ENCODE assay signal across 13 mouse cellular contexts in the genomic region with DNA sequence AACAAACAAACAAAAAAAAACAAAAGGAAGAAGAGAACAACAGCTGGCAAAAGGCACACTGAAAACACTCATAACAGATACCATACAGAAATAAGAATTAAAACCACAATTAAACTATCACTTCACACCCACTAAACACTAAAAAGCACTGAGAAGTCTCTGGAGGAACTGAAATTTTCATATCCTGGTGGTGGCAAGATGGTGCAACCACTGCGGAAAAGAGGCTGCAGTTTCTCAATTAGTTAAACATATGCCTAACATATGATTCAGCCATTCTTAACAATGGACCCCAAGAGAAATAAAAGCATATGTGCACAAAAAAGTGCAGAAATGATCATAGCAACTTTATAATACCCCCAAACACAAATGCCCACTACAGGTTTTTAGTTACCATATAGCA. TPM values are rescaled to one million over a fixed set of nuclear protein-coding genes. Genes with fewer than 3 reads are reported as not detected.
DNase-seq lines count a peak whose midpoint lies in the region; ATAC-seq and TF ChIP-seq lines count a peak whose summit lies in the region.
"Had no signal": no experiment of that assay in that cellular context is flagged by ENCODE, and none has a peak within 500 bp of the region (broad histone marks: within the 10 kb centered on the region; RNA-seq: fewer than 3 reads in every experiment).

No protein-coding gene starts in this region.

- H3K9ac ChIP-seq in liver, embryonic 13.5 days = no peak overlapping the region
- H3K9ac ChIP-seq in hindbrain, embryonic 15.5 days = no peak overlapping the region
- H3K9ac ChIP-seq: liver, embryonic 15.5 days had no signal

- no peaks in the 10 kb centered on the region for H3K9me3 ChIP-seq in liver, embryonic 13.5 days (replicated peaks)
- H3K9me3 ChIP-seq in forebrain, embryonic 10.5 days = no peaks in the 10 kb centered on the region; the same call in 1 of the 2 replicates
- no peaks in the 10 kb centered on the region for H3K9me3 ChIP-seq in hindbrain, embryonic 15.5 days
- H3K9me3 ChIP-seq: liver, embryonic 15.5 days had no signal

- no peak overlapping the region for H3K4me2 ChIP-seq in liver, embryonic 13.5 days
- H3K4me2 ChIP-seq in hindbrain, embryonic 15.5 days = peak overlapping the region; percentile 25
- H3K4me2 ChIP-seq: liver, embryonic 15.5 days had no signal

- peaks cover 31% of the 10 kb centered on the region for H3K4me1 ChIP-seq in liver, embryonic 13.5 days (replicated peaks)
- peaks cover 42% of the 10 kb centered on the region for H3K4me1 ChIP-seq in forebrain, embryonic 10.5 days
- peaks cover 44% of the 10 kb centered on the region for H3K4me1 ChIP-seq in hindbrain, embryonic 15.5 days (replicated peaks)
- H3K4me1 ChIP-seq in cerebellum, adult 2 months (ENCODE audit: control insufficient read depth, insufficient read depth, low read length) = peaks cover 4% of the 10 kb centered on the region; the same call in 1 of the 2 replicates

- TF ChIP-seq POLR2A in cerebellum, adult 2 months (IDR thresholded peaks at IDR 0.05; ENCODE audit: borderline replicate concordance, insufficient read depth, low read length) = no peak

- no peak for ATAC-seq in liver, embryonic 13.5 days (ENCODE audit: low read depth)
- no peak for ATAC-seq in hindbrain, embryonic 15.5 days (ENCODE audit: low FRiP score, low read depth)
- 0 out of 2 replicates have a peak, but pooled peaks have one; percentile 37 for ATAC-seq in monocyte, adult 5-6 weeks (replicated peaks; ENCODE audit: insufficient number of reproducible peaks, low FRiP score, low TSS enrichment, poor library complexity, severe bottlenecking)

- 74% methylated on average over 1 of the region's 1 CpGs for WGBS in liver, embryonic 13.5 days (ENCODE audit: insufficient replicate concordance)
- 95% methylated on average over 1 of the region's 1 CpGs for WGBS in forebrain, embryonic 10.5 days
- 71% methylated on average over 1 of the region's 1 CpGs for WGBS in hindbrain, embryonic 15.5 days
- 93% methylated on average over 1 of the region's 1 CpGs for WGBS in cerebellum, adult 2 months

- no peaks in the 10 kb centered on the region for H3K27me3 ChIP-seq in liver, embryonic 13.5 days
- no peaks in the 10 kb centered on the region for H3K27me3 ChIP-seq in forebrain, embryonic 10.5 days (ENCODE audit: poor library complexity, severe bottlenecking)
- H3K27me3 ChIP-seq in hindbrain, embryonic 15.5 days = no peaks in the 10 kb centered on the region
- H3K27me3 ChIP-seq in cerebellum, adult 2 months (ENCODE audit: control insufficient read depth, insufficient read depth, low read length) = no peaks in the 10 kb centered on the region
- H3K27me3 ChIP-seq: liver, embryonic 15.5 days had no signal

- peak overlapping the region; percentile 47; the same call in 1 of the 2 replicates for H3K27ac ChIP-seq in liver, embryonic 13.5 days
- H3K27ac ChIP-seq in forebrain, embryonic 10.5 days = no peak overlapping the region
- H3K27ac ChIP-seq in hindbrain, embryonic 15.5 days (replicated peaks) = no peak overlapping the region
- H3K27ac ChIP-seq in cerebellum, adult 2 months (ENCODE audit: insufficient read depth, low read length) = no peak overlapping the region
- H3K27ac ChIP-seq: liver, embryonic 15.5 days had no signal

- no peaks in the 10 kb centered on the region for H3K36me3 ChIP-seq in liver, embryonic 13.5 days
- peaks cover 47% of the 10 kb centered on the region for H3K36me3 ChIP-seq in forebrain, embryonic 10.5 days (replicated peaks)
- no peaks in the 10 kb centered on the region for H3K36me3 ChIP-seq in hindbrain, embryonic 15.5 days
- H3K36me3 ChIP-seq: liver, embryonic 15.5 days had no signal

- no peak for DNase-seq in liver, embryonic 13.5 days
- no peak for DNase-seq in liver
- no peak for DNase-seq in forebrain, embryonic 10.5 days (ENCODE audit: extremely low spot score, low spot score)
- no peak for DNase-seq in cerebellum, adult 2 months
- no peak for DNase-seq in cerebellum, postnatal 14 days
- DNase-seq in cerebellum, postnatal 4 days (ENCODE audit: low spot score in 2 of 2) = no peak
- DNase-seq: cerebellum, adult 9-10 months; heart, postnatal 14 days; kidney, adult 18-20 months; retina, postnatal 1 day had no signal

- no peak overlapping the region for H3K4me3 ChIP-seq in liver, embryonic 13.5 days (replicated peaks)
- H3K4me3 ChIP-seq in forebrain, embryonic 10.5 days = peak overlapping the region; percentile 0; the same call in 1 of the 2 replicates
- no peak overlapping the region for H3K4me3 ChIP-seq in hindbrain, embryonic 15.5 days
- no peak overlapping the region for H3K4me3 ChIP-seq in cerebellum, adult 2 months (replicated peaks; ENCODE audit: insufficient read depth, low read depth, low read length)
- H3K4me3 ChIP-seq: liver, embryonic 15.5 days had no signal

- no peak for TF ChIP-seq CTCF in cerebellum, adult 2 months (IDR thresholded peaks at IDR 0.05; ENCODE audit: borderline replicate concordance, insufficient read depth, low read depth, low read length)

RNA-seq across cellular contexts. Expression of a gene that starts 5.0 kb away (rescaled TPM):
- 8.1 and 8.7 TPM in 2 replicates for polyA plus RNA-seq in liver, embryonic 13.5 days (2015; fragmentation: Nextera tagmentation; extraction: Ambion mirVana)
- polyA plus RNA-seq in forebrain, embryonic 10.5 days (2016; fragmentation: Nextera tagmentation; extraction: Ambion mirVana) = 232 and 240 TPM in 2 replicates
- 218 and 222 TPM in 2 replicates for polyA plus RNA-seq in hindbrain, embryonic 15.5 days (2015; fragmentation: Nextera tagmentation; extraction: Ambion mirVana)
- 80.5 to 95.2 TPM (median 83.2 TPM) in 3 replicates for total RNA-seq in monocyte, adult 5-6 weeks (2017)
- polyA plus RNA-seq in cerebellum, adult 2 months (2012; rRNA removed) = 89.1 and 92.3 TPM in 2 replicates
